Mouse (Mus musculus): ENCODE data around the gene Arfgef3. TPM values are rescaled to one million over a fixed set of nuclear protein-coding genes. Genes with fewer than 3 reads are reported as not detected.

Gene Arfgef3
- polyA plus RNA-seq, 1 experiment from 2014 or later: 6.3 TPM

DNA sequence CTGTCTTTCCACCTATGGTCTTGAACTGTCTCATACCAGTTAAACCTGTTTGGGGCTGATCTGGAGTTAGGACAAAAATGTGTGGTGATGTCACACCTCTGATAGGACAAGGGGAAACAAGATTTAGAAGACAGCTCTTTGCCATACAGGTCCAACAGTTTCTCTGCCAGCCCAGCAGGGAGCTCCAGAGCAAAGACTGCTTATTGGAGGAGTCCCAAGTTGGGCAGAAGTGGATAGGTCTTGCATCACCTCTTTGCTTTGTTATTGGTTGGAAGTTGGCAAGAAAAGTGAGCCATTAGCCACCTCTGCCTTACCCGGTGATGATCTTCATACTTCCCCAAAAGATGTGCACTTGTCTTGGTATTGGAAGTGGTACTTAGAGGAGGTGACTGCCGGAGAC, 206.9 kb downstream of the Arfgef3 start:
- no peaks in the 10 kb centered on the region for H3K27me3 ChIP-seq (replicated peaks; ENCODE audit: control insufficient read depth, insufficient read depth, low read length)
- H3K36me3 ChIP-seq (ENCODE audit: control insufficient read depth, insufficient read depth, low read length): peaks cover 9% of the 10 kb centered on the region
- no peak overlapping the region for H3K9ac ChIP-seq (ENCODE audit: low read depth, low read length)
- no peak overlapping the region for H3K4me2 ChIP-seq (ENCODE audit: low read length)
- H3K4me1 ChIP-seq (ENCODE audit: control insufficient read depth, insufficient read depth, low read depth, low read length): no peaks in the 10 kb centered on the region
- H3K9me3 ChIP-seq (ENCODE audit: control insufficient read depth, low read length): no peaks in the 10 kb centered on the region
- whole genome bisulfite sequencing: 97% methylated on average over 2 of the region's 2 CpGs
- no peak overlapping the region for H3K4me3 ChIP-seq (ENCODE audit: low read length)
- no peak for ATAC-seq
- H3K27ac ChIP-seq (ENCODE audit: low read depth, low read length): no peak overlapping the region

- H3K4me2 ChIP-seq (ENCODE audit: low read length): no peak overlapping the region
- H3K4me1 ChIP-seq (ENCODE audit: control insufficient read depth, insufficient read depth, low read depth, low read length): peaks cover 4% of the 10 kb centered on the region
- H3K27me3 ChIP-seq (replicated peaks; ENCODE audit: control insufficient read depth, insufficient read depth, low read length): no peaks in the 10 kb centered on the region
- no peak overlapping the region for H3K27ac ChIP-seq (ENCODE audit: low read depth, low read length)
- no peak overlapping the region for H3K9ac ChIP-seq (ENCODE audit: low read depth, low read length)
- H3K9me3 ChIP-seq (ENCODE audit: control insufficient read depth, low read length): no peaks in the 10 kb centered on the region
- no peak for ATAC-seq
- 77% methylated on average over 8 of the region's 8 CpGs for WGBS
- H3K36me3 ChIP-seq (ENCODE audit: control insufficient read depth, insufficient read depth, low read length): peaks cover 15% of the 10 kb centered on the region
- no peak overlapping the region for H3K4me3 ChIP-seq (ENCODE audit: low read length)
These were observed 211.5 kb downstream of the Arfgef3 start for GRCm38 (mm10) chr10:18532293-18532692.

Other genes starting within 250 kb of the Arfgef3 start
- 13.7 and 20.2 TPM in 2 replicates for gene Hebp2, start 197.9 kb downstream of the Arfgef3 start, polyA plus RNA-seq (2015; fragmentation: Nextera tagmentation; extraction: Ambion mirVana)
- gene Gm4922, start 42.8 kb upstream of the Arfgef3 start, polyA plus RNA-seq (2015; fragmentation: Nextera tagmentation; extraction: Ambion mirVana): 0.48 and 0.55 TPM in 2 replicates
- 15.3 and 16.3 TPM in 2 replicates for gene Perp, start 101.1 kb upstream of the Arfgef3 start, polyA plus RNA-seq (2015; fragmentation: Nextera tagmentation; extraction: Ambion mirVana)